Mouse (Mus musculus): ENCODE data around the gene Mrtfa. TPM values are rescaled to one million over a fixed set of nuclear protein-coding genes. Genes with fewer than 3 reads are reported as not detected.

The Mrtfa gene
- polyA plus RNA-seq, 2 experiments = 3.4 to 4.8 TPM

GRCm38 (mm10) chr15:81156453-81156852 is 34.1 kb downstream of the Mrtfa start:
- no peak for DNase-seq (ENCODE audit: low read depth in 3 of 3, low spot score in 3 of 3)
- Histone ChIP-seq H3K9ac (replicated peaks) (no peak overlapping the region), H3K27me3 (ENCODE audit: control insufficient read depth, insufficient read depth, low read length) (no peaks in the 10 kb centered on the region), H3K27ac (no peak overlapping the region), H3K4me3 (ENCODE audit: insufficient read depth in 1 of 2, low read depth in 2 of 2, low read length in 2 of 2) (no peak overlapping the region), H3K4me2 (ENCODE audit: low read depth) (no peak overlapping the region), H3K36me3 (replicated peaks; ENCODE audit: control insufficient read depth, insufficient read depth, low read depth) (no peaks in the 10 kb centered on the region), H3K4me1 (replicated peaks; ENCODE audit: control insufficient read depth in 2 of 2, insufficient read depth in 2 of 2, low read length in 1 of 2) (peaks cover 0 to 10% of the 10 kb centered on the region in 2 experiments; a peak in 3 of 4 replicates), H3K9me3 (ENCODE audit: control insufficient read depth, low read length) (no peaks in the 10 kb centered on the region)
- ATAC-seq (ENCODE audit: insufficient read depth) = no peak
- TF ChIP-seq EP300 (IDR thresholded peaks at IDR 0.05; ENCODE audit: low read depth) (no peak), CTCF (IDR thresholded peaks at IDR 0.05; ENCODE audit: low read depth) (peak; percentile 49)
- WGBS (ENCODE audit: insufficient replicate concordance) = 62% methylated on average over 2 of the region's 2 CpGs

GRCm38 (mm10) chr15:81155845-81156244 is 34.7 kb downstream of the Mrtfa start:
- DNase-seq (ENCODE audit: low read depth in 3 of 3, low spot score in 3 of 3) (no peak), ATAC-seq (ENCODE audit: insufficient read depth) (no peak)
- no peak overlapping the region for H3K9ac ChIP-seq (replicated peaks)
- H3K27me3 ChIP-seq (ENCODE audit: control insufficient read depth, insufficient read depth, low read length) = no peaks in the 10 kb centered on the region
- no peak for TF ChIP-seq EP300 (IDR thresholded peaks at IDR 0.05; ENCODE audit: low read depth)
- no peak for TF ChIP-seq CTCF (IDR thresholded peaks at IDR 0.05; ENCODE audit: low read depth)
- peaks cover 0 to 10% of the 10 kb centered on the region in 2 experiments; a peak in 3 of 4 replicates for H3K4me1 ChIP-seq (replicated peaks; ENCODE audit: control insufficient read depth in 2 of 2, insufficient read depth in 2 of 2, low read length in 1 of 2)
- no peaks in the 10 kb centered on the region for H3K36me3 ChIP-seq (replicated peaks; ENCODE audit: control insufficient read depth, insufficient read depth, low read depth)
- no peak overlapping the region for H3K4me3 ChIP-seq (ENCODE audit: insufficient read depth in 1 of 2, low read depth in 2 of 2, low read length in 2 of 2)
- H3K27ac ChIP-seq = no peak overlapping the region
- H3K9me3 ChIP-seq (ENCODE audit: control insufficient read depth, low read length) = no peaks in the 10 kb centered on the region
- no peak overlapping the region for H3K4me2 ChIP-seq (ENCODE audit: low read depth)
- WGBS (ENCODE audit: insufficient replicate concordance) = 82% methylated on average over 3 of the region's 3 CpGs

DNA sequence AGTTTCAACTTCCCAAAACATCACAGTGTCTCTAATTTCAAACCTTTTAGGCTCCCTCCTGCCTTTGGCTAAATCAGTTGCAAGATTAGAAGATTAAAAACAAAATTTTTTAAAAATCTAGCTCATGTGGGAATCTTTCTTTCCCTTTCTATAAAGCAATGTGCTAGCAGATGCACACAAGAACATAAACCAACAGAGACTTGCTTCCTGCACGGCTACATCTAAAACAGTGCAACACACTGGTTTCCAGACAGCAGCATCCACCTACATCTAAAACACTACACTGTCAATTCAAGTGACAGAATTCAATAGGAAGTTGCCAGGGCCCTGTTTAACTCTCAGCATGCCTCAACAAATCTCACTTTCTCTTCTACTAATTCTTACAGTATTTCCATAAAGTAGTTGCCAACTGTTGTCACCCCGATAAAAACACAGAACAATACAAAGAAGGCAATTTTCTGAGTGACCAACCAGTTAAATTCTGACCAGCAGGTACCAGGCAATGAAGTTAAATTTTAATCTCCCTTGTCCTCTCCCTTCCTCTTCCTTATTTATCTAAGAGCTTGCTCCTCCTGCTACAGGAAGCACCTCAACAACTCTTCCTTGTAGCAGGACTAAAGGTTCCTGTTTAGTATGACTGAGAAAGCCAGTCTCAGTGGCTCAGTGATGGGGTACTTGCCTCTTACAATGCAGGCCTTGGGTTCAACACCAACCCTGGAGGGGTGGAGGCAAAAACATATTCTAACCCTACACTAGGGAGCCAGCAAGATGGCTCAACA is 35.5 kb downstream of the Mrtfa start:
- H3K4me1 ChIP-seq (replicated peaks; ENCODE audit: control insufficient read depth in 2 of 2, insufficient read depth in 2 of 2, low read length in 1 of 2) = peaks cover 0 to 8% of the 10 kb centered on the region in 2 experiments; a peak in 3 of 4 replicates
- 53% methylated on average over 2 of the region's 2 CpGs for WGBS (ENCODE audit: insufficient replicate concordance)
- no peak overlapping the region for H3K9ac ChIP-seq (replicated peaks)
- no peak overlapping the region for H3K27ac ChIP-seq
- TF ChIP-seq EP300 (IDR thresholded peaks at IDR 0.05; ENCODE audit: low read depth) (no peak), CTCF (IDR thresholded peaks at IDR 0.05; ENCODE audit: low read depth) (no peak)
- DNase-seq (ENCODE audit: low read depth in 3 of 3, low spot score in 3 of 3) (no peak), ATAC-seq (ENCODE audit: insufficient read depth) (no peak)
- H3K9me3 ChIP-seq (ENCODE audit: control insufficient read depth, low read length) = no peaks in the 10 kb centered on the region
- H3K36me3 ChIP-seq (replicated peaks; ENCODE audit: control insufficient read depth, insufficient read depth, low read depth) = no peaks in the 10 kb centered on the region
- H3K4me3 ChIP-seq (ENCODE audit: insufficient read depth in 1 of 2, low read depth in 2 of 2, low read length in 2 of 2) = no peak overlapping the region
- H3K4me2 ChIP-seq (ENCODE audit: low read depth) = no peak overlapping the region
- no peaks in the 10 kb centered on the region for H3K27me3 ChIP-seq (ENCODE audit: control insufficient read depth, insufficient read depth, low read length)

DNA sequence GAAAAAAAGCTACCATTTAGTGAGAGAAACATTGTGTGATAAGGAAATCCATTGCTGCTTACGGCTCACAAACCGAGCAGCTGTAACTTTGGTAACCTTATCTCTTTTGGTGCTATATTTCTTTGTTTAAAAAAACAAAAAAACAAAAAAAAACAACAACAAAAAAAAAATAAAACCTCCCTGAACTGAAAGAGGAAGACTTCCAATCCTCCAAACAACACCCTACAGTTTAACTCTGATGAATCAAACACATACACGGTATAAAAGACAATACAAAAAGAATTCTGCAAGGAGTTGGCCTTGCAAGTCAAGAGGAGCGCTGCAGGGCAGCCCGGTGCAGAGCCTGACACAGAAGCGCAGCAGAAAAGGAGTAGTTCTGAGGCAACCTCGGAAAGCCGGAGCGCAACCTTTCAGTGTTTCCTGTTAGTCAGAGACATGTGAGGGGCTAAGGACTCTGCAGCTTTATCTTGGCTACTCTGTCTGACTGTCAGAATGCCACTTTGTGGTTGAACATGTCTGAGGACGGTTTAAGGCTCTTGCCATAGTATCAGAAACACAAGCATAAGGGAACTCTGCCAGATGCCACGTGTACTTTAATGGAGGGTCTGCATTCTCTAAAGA is 48.5 kb downstream of the Mrtfa start:
- Histone ChIP-seq H3K27me3 (ENCODE audit: control insufficient read depth, insufficient read depth, low read length) (no peaks in the 10 kb centered on the region), H3K36me3 (replicated peaks; ENCODE audit: control insufficient read depth, insufficient read depth, low read depth) (no peaks in the 10 kb centered on the region), H3K9ac (replicated peaks) (no peak overlapping the region), H3K4me1 (replicated peaks; ENCODE audit: control insufficient read depth in 2 of 2, insufficient read depth in 2 of 2, low read length in 1 of 2) (peaks cover 0 to 3% of the 10 kb centered on the region in 2 experiments; a peak in 1 of 4 replicates), H3K4me3 (ENCODE audit: insufficient read depth in 1 of 2, low read depth in 2 of 2, low read length in 2 of 2) (no peak overlapping the region), H3K9me3 (ENCODE audit: control insufficient read depth, low read length) (no peaks in the 10 kb centered on the region), H3K27ac (no peak overlapping the region), H3K4me2 (ENCODE audit: low read depth) (no peak overlapping the region)
- ATAC-seq (ENCODE audit: insufficient read depth) (no peak), DNase-seq (ENCODE audit: low read depth in 3 of 3, low spot score in 3 of 3) (no peak)
- TF ChIP-seq CTCF (IDR thresholded peaks at IDR 0.05; ENCODE audit: low read depth) = no peak
- no peak for TF ChIP-seq EP300 (IDR thresholded peaks at IDR 0.05; ENCODE audit: low read depth)
- WGBS (ENCODE audit: insufficient replicate concordance) = 14% methylated on average over 11 of the region's 11 CpGs

DNA sequence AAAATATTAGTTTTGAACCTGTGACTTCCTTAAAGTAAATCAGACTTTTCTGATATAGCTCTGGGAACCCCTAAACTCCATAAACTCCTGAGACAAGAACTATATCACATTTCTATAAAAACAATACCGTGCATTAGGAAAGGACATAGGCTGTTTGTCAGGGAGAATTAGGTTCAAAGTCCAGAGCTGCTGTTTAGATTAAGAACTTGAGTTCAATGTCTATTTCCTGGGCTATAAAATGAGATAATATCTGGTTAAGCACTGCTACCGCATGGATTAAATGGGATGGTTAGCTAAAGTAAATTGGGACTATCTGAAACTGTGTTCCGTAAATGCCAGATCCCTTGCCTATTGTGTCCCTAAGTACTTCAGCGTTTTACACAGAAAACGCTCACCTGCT is 50.6 kb downstream of the Mrtfa start:
- WGBS (ENCODE audit: insufficient replicate concordance) = 78% methylated on average over 5 of the region's 5 CpGs

More for the DNA sequence above, 50.6 kb downstream of the Mrtfa start:
- Histone ChIP-seq H3K9ac (replicated peaks) (no peak overlapping the region), H3K4me3 (ENCODE audit: insufficient read depth in 1 of 2, low read depth in 2 of 2, low read length in 2 of 2) (no peak overlapping the region), H3K4me2 (ENCODE audit: low read depth) (no peak overlapping the region), H3K36me3 (replicated peaks; ENCODE audit: control insufficient read depth, insufficient read depth, low read depth) (no peaks in the 10 kb centered on the region), H3K9me3 (ENCODE audit: control insufficient read depth, low read length) (no peaks in the 10 kb centered on the region), H3K27ac (no peak overlapping the region), H3K27me3 (ENCODE audit: control insufficient read depth, insufficient read depth, low read length) (no peaks in the 10 kb centered on the region), H3K4me1 (replicated peaks; ENCODE audit: control insufficient read depth in 2 of 2, insufficient read depth in 2 of 2, low read length in 1 of 2) (peaks cover 0 to 3% of the 10 kb centered on the region in 2 experiments; a peak in 1 of 4 replicates)
- DNase-seq (ENCODE audit: low read depth in 3 of 3, low spot score in 3 of 3) = no peak
- TF ChIP-seq CTCF (IDR thresholded peaks at IDR 0.05; ENCODE audit: low read depth) (no peak), EP300 (IDR thresholded peaks at IDR 0.05; ENCODE audit: low read depth) (no peak)
- ATAC-seq (ENCODE audit: insufficient read depth) = no peak

Data from liver, embryonic 14.5 days (tissue).